Mouse (Mus musculus) liver, adult 2 months (tissue): ENCODE measurements at regions not wholly inside any gene's neighbourhood (a gene's known extent, or its start where the extent isn't known, plus 50 kb on each side); places are given as distances from the start of the nearest gene placed in this dataset.

Source experiments
- DNase-seq: peaks from one replicate; pipeline ENCODE4 v3.0.0-alpha.2; 2011; ENCODE audit warnings: low read depth, low spot score; ENCODE audit errors: extremely low read depth
- H3K27ac ChIP-seq: fragments of 200-500 bp; replicated peaks from 2 replicates; pipeline ENCODE4 v1.5.1; 2012; ENCODE audit warnings: low read depth, mild to moderate bottlenecking, control low read depth, inconsistent platforms, low read length; ENCODE audit not compliant: insufficient read depth
- H3K27me3 ChIP-seq: fragments of 200-500 bp; 2 replicates; pipeline ENCODE4 v1.6.1; 2012; ENCODE audit warnings: mild to moderate bottlenecking, moderate library complexity, low read length, inconsistent platforms; ENCODE audit not compliant: control insufficient read depth, insufficient read depth
- H3K36me3 ChIP-seq: fragments of 200-500 bp; 2 replicates; pipeline ENCODE4 v1.6.1; 2012; ENCODE audit warnings: low read length, inconsistent platforms; ENCODE audit not compliant: control insufficient read depth, insufficient read depth
- H3K4me1 ChIP-seq: fragments of 200-500 bp; 2 replicates; pipeline ENCODE4 v1.6.1; 2011; ENCODE audit warnings: low read length; ENCODE audit not compliant: control insufficient read depth, insufficient read depth
- H3K4me3 ChIP-seq: fragments of 200-500 bp; 2 replicates; pipeline ENCODE4 v1.5.1; 2011; ENCODE audit warnings: low read depth, mild to moderate bottlenecking, control low read depth, low read length, moderate library complexity; ENCODE audit not compliant: insufficient read depth
- H3K79me2 ChIP-seq: fragments of 200-500 bp; 2 replicates; pipeline ENCODE4 v1.6.1; 2012; ENCODE audit warnings: inconsistent platforms, mild to moderate bottlenecking, low read length, moderate library complexity; ENCODE audit not compliant: control insufficient read depth, insufficient read depth
- H3K9ac ChIP-seq: fragments of 200-500 bp; 2 replicates; pipeline ENCODE4 v1.6.1; 2012; ENCODE audit warnings: low read depth, mild to moderate bottlenecking, control low read depth, inconsistent platforms, low read length
- CTCF ChIP-seq: fragments of 200-500 bp; IDR thresholded peaks from 2 replicates; pipeline ENCODE4 v1.5.1; 2011; ENCODE audit warnings: low read depth, low read length, control low read depth
- POLR2A ChIP-seq: fragments of 200-500 bp; IDR thresholded peaks from 2 replicates; pipeline ENCODE4 v1.6.1; 2011; ENCODE audit warnings: low read length, control low read depth; ENCODE audit not compliant: insufficient read depth; ENCODE audit errors: extremely low read depth
- WGBS: fragments of 180-500 bp; shearing (Covaris S2); methylation state at CpG from one replicate; pipeline ENCODE4 v1.1.7; 2018; 5-methylcytosine and 5-hydroxymethylcytosine counted together

GRCm38 (mm10) chr6:35608336-35608735 lies 68.6 kb upstream of the Mtpn start:
- Histone ChIP-seq H3K4me1 (no peaks in the 10 kb centered on the region), H3K27ac (no peak overlapping the region), H3K4me3 (no peak overlapping the region), H3K9ac (no peak overlapping the region), H3K36me3 (no peaks in the 10 kb centered on the region), H3K79me2 (no peaks in the 10 kb centered on the region), H3K27me3 (no peaks in the 10 kb centered on the region)
- WGBS: 31% methylated on average over 2 of the region's 2 CpGs
- TF ChIP-seq POLR2A (no peak), CTCF (no peak)
- DNase-seq: no peak

GRCm38 (mm10) chr6:35605100-35605499 lies 65.4 kb upstream of the Mtpn start:
- H3K27ac ChIP-seq: no peak overlapping the region
- no peak overlapping the region for H3K4me3 ChIP-seq
- 79% methylated on average over 3 of the region's 3 CpGs for WGBS
- H3K36me3 ChIP-seq: no peaks in the 10 kb centered on the region
- H3K9ac ChIP-seq: no peak overlapping the region
- no peak for DNase-seq
- H3K27me3 ChIP-seq: no peaks in the 10 kb centered on the region
- H3K79me2 ChIP-seq: no peaks in the 10 kb centered on the region
- no peaks in the 10 kb centered on the region for H3K4me1 ChIP-seq
- TF ChIP-seq POLR2A (no peak), CTCF (no peak)

- WGBS: 72% methylated on average over 1 of the region's 1 CpGs
- H3K36me3 ChIP-seq: no peaks in the 10 kb centered on the region
- H3K4me1 ChIP-seq: no peaks in the 10 kb centered on the region
- H3K27ac ChIP-seq: no peak overlapping the region
- no peaks in the 10 kb centered on the region for H3K27me3 ChIP-seq
- no peaks in the 10 kb centered on the region for H3K79me2 ChIP-seq
- TF ChIP-seq CTCF (no peak), POLR2A (no peak)
- no peak overlapping the region for H3K4me3 ChIP-seq
- DNase-seq: no peak
- no peak overlapping the region for H3K9ac ChIP-seq
Observed at GRCm38 (mm10) chr6:35601373-35601772, 61.7 kb upstream of the Mtpn start.

DNA sequence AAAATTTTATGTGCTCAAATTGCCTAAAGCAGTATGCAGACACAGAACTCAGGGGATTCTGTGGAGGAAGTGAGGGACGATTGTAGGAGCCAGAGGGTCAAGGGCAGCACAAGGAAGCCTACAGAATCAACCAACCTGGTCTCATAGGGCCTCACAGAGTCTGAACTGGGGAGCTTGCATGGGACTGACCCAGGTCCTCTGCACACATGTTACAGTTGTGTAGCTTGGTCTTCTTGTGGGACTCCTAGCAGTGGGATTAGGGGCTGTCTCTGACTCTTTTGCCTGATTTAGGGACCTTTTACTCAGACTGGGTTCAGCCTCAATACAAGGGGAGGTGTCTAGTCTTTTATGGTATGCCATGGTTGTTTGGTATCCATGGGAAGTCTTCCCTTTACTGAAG lies 60.2 kb upstream of the Mtpn start:
- H3K9ac ChIP-seq: no peak overlapping the region

DNA sequence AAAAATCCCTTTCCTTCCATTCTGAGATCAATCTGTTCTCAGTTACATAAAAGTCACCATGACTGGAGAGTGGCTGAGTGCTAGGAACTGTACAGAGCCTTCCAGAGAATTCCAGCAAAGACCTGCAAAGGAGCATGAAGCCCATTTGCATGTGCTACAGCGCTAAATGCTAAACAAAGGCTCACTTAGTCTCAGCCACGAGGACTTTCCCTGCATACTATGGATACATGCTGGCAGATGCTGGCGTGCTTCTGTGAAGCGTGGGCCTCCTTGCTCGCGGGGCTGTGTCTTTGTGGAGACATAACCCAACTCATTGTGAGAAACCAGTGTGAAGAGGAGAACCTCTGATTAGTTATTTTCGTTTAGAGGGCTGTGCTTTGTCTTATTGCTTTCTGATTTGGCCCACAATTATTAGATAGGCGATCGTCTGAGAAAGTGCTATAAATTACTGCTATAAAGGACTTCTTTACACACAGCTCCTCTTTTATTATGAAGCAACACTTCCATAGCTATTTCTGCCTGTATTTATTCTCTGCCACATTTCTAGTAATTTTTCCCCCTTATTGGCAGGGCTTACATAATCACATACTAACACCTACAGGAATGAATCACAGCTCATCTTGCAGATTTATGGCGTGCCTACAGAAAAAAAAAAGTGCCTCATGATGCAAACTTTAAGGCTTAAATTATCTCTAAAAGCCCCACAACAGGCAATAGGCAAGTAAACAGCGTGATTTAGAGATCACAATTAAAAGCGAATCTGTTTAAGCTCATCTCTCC lies 58.9 kb upstream of the Mtpn start:
- Histone ChIP-seq H3K27ac (no peak overlapping the region), H3K36me3 (no peaks in the 10 kb centered on the region), H3K4me3 (no peak overlapping the region), H3K9ac (no peak overlapping the region), H3K27me3 (no peaks in the 10 kb centered on the region), H3K79me2 (no peaks in the 10 kb centered on the region), H3K4me1 (no peaks in the 10 kb centered on the region)
- DNase-seq: no peak
- 81% methylated on average over 12 of the region's 12 CpGs for WGBS
- no peak for TF ChIP-seq CTCF
- TF ChIP-seq POLR2A: no peak

More for the DNA sequence above, 60.2 kb upstream of the Mtpn start:
- H3K79me2 ChIP-seq: no peaks in the 10 kb centered on the region
- no peaks in the 10 kb centered on the region for H3K27me3 ChIP-seq
- H3K4me1 ChIP-seq: no peaks in the 10 kb centered on the region
- no peak overlapping the region for H3K4me3 ChIP-seq
- TF ChIP-seq POLR2A (no peak), CTCF (no peak)
- no peak overlapping the region for H3K27ac ChIP-seq
- WGBS: 56% methylated on average over 1 of the region's 1 CpGs
- DNase-seq: no peak
- H3K36me3 ChIP-seq: no peaks in the 10 kb centered on the region

DNA sequence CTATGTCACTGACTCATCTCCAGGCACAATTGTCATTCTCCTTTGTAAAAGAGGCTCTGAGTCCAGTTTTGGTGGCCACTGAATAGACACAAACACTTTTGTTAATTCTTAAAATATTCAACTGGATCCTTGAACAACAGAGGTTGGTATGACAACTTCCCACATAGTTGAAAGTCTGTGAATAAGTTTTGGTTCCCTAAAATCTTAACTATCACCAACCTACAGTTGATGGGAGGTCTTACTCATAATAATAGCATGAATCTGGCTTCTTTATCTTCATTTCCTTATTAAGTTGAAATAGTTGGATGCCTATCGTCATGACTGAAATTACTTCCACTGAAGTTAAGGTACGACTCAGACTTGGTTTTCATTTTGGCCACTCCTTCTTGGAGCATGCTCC lies 55.3 kb upstream of the Mtpn start:
- Histone ChIP-seq H3K4me3 (no peak overlapping the region), H3K4me1 (no peaks in the 10 kb centered on the region), H3K27me3 (no peaks in the 10 kb centered on the region), H3K79me2 (no peaks in the 10 kb centered on the region), H3K9ac (no peak overlapping the region), H3K27ac (no peak overlapping the region), H3K36me3 (no peaks in the 10 kb centered on the region)
- 86% methylated on average over 2 of the region's 2 CpGs for WGBS
- TF ChIP-seq POLR2A (no peak), CTCF (no peak)
- no peak for DNase-seq
